In the genomic region with DNA sequence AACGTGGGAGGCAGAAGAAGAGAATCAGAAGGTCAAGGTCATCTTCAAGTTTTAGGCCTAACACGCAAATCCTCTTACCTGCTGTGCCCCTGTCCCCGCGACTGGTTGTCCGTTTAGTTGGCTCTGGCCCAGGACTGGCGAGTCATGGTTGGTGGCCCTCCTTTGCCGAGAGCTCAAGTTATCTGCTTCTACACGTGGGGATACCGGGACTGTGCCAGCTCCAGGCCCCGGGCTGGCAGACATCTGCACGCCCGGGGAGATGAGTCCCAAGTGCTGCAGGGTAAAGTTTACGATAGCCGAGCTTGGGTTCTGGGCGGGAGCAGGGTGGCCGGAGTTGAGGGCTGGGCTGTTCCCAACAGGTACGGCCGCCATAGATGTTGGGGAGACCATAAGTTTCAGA, we compare ENCODE assay signal across 31 mouse cellular contexts. TPM values are rescaled to one million over a fixed set of nuclear protein-coding genes. Genes with fewer than 3 reads are reported as not detected.
A peak's percentile ranks its signal among the peaks of the same experiment; 100 is the strongest.
DNase-seq lines count a peak whose midpoint lies in the region; ATAC-seq and TF ChIP-seq lines count a peak whose summit lies in the region.
"Had no signal": no experiment of that assay in that cellular context is flagged by ENCODE, and none has a peak within 500 bp of the region (broad histone marks: within the 10 kb centered on the region; RNA-seq: fewer than 3 reads in every experiment).

No protein-coding gene starts in this region.

- H3K27ac ChIP-seq in heart, embryonic 15.5 days = no peak overlapping the region
- H3K27ac ChIP-seq in heart, embryonic 10.5 days = no peak overlapping the region
- no peak overlapping the region for H3K27ac ChIP-seq in bone marrow, adult 2 months (ENCODE audit: control insufficient read depth, insufficient read depth, low read depth, low read length, poor library complexity)
- H3K27ac ChIP-seq: embryonic facial prominence, embryonic 12.5 days; forebrain, embryonic 12.5 days; heart, embryonic 13.5 days; hindbrain, embryonic 12.5 days; hindbrain, postnatal 0 days; liver, embryonic 12.5 days; neural tube, embryonic 15.5 days had no signal

- H3K4me1 ChIP-seq in heart, embryonic 15.5 days (replicated peaks) = peaks cover 3% of the 10 kb centered on the region; the same call in 1 of the 2 replicates
- 0 out of 2 replicates have a peak, but pooled peaks cover 4% of the 10 kb centered on the region for H3K4me1 ChIP-seq in heart, embryonic 10.5 days
- no peaks in the 10 kb centered on the region for H3K4me1 ChIP-seq in bone marrow, adult 2 months (ENCODE audit: control insufficient read depth, insufficient read depth, low read length)
- H3K4me1 ChIP-seq: embryonic facial prominence, embryonic 12.5 days; forebrain, embryonic 12.5 days; hindbrain, embryonic 12.5 days; neural tube, embryonic 15.5 days had no signal

- H3K9ac ChIP-seq in heart, embryonic 15.5 days = no peak overlapping the region
- H3K9ac ChIP-seq: embryonic facial prominence, embryonic 12.5 days; forebrain, embryonic 12.5 days; forebrain, postnatal 0 days; heart, embryonic 13.5 days; hindbrain, embryonic 12.5 days; liver, embryonic 12.5 days; neural tube, embryonic 15.5 days had no signal

- H3K9me3 ChIP-seq in heart, embryonic 15.5 days (replicated peaks) = no peaks in the 10 kb centered on the region
- H3K9me3 ChIP-seq in heart, embryonic 10.5 days = no peaks in the 10 kb centered on the region
- H3K9me3 ChIP-seq: embryonic facial prominence, embryonic 12.5 days; forebrain, embryonic 12.5 days; heart, embryonic 13.5 days; hindbrain, embryonic 12.5 days; liver, embryonic 12.5 days; neural tube, embryonic 15.5 days had no signal

- 0 out of 2 replicates have a peak, but pooled peaks have one; percentile 16 for ATAC-seq in heart, embryonic 15.5 days (replicated peaks; ENCODE audit: insufficient number of reproducible peaks, insufficient read depth, low FRiP score, low read depth)
- peak; percentile 32; the same call in 1 of the 2 replicates for ATAC-seq in erythroblast, adult 5-6 weeks (replicated peaks; ENCODE audit: low FRiP score, poor library complexity, severe bottlenecking)
- ATAC-seq in megakaryocyte-erythroid progenitor cell, adult 5-6 weeks (replicated peaks; ENCODE audit: low FRiP score, low TSS enrichment, poor library complexity, severe bottlenecking) = peak; percentile 69
- ATAC-seq: activated CD4-positive, CD25-positive, alpha-beta regulatory T cell, adult 4 months; forebrain, postnatal 0 days; hindbrain, postnatal 0 days; intestine, embryonic 16.5 days; liver, embryonic 12.5 days; lung, postnatal 0 days had no signal

- TF ChIP-seq CTCF in bone marrow, adult 2 months (IDR thresholded peaks at IDR 0.05; ENCODE audit: control insufficient read depth, insufficient read depth, low read length) = no peak

- peaks cover 57% of the 10 kb centered on the region for H3K36me3 ChIP-seq in heart, embryonic 15.5 days
- peaks cover 81% of the 10 kb centered on the region for H3K36me3 ChIP-seq in heart, embryonic 10.5 days
- H3K36me3 ChIP-seq: neural tube, embryonic 15.5 days had no signal

- 85% methylated on average over 18 of the region's 18 CpGs for WGBS in heart, embryonic 15.5 days
- 95% methylated on average over 18 of the region's 18 CpGs for WGBS in heart, embryonic 10.5 days
- 70% methylated on average over 18 of the region's 18 CpGs for WGBS in bone marrow, adult 2 months

- no peak overlapping the region for H3K4me2 ChIP-seq in heart, embryonic 15.5 days
- H3K4me2 ChIP-seq: embryonic facial prominence, embryonic 12.5 days; forebrain, embryonic 12.5 days; heart, embryonic 13.5 days; hindbrain, embryonic 12.5 days; liver, embryonic 12.5 days; neural tube, embryonic 15.5 days had no signal

- TF ChIP-seq POLR2A in bone marrow, adult 2 months (IDR thresholded peaks at IDR 0.05; ENCODE audit: borderline replicate concordance, control insufficient read depth, low read depth, low read length) = peak; percentile 25; the same call in 1 of the 2 replicates

- no peak overlapping the region for H3K4me3 ChIP-seq in heart, embryonic 15.5 days
- H3K4me3 ChIP-seq in heart, embryonic 10.5 days = no peak overlapping the region
- H3K4me3 ChIP-seq in bone marrow, adult 2 months (replicated peaks; ENCODE audit: control insufficient read depth, low read depth, low read length) = no peak overlapping the region
- H3K4me3 ChIP-seq: embryonic facial prominence, embryonic 12.5 days; forebrain, embryonic 12.5 days; heart, embryonic 13.5 days; hindbrain, embryonic 12.5 days; liver, embryonic 12.5 days; neural tube, embryonic 15.5 days had no signal

- DNase-seq in heart, embryonic 10.5 days (ENCODE audit: low spot score) = no peak
- DNase-seq in MN1 (ENCODE audit: low spot score) = no peak
- DNase-seq: adrenal gland, adult 2 months; B cell, adult 2 months; cerebellum, adult 11 months; cerebellum, adult 9-10 months; embryo, embryonic 11 days; forebrain, postnatal 0 days; kidney, adult 9 months; kidney, postnatal 10 days; layer of hippocampus, postnatal 36 days; left cerebral cortex, postnatal 4 days; lung, adult 18-20 months; lung, postnatal 4 days; midbrain, embryonic 14.5 days; spleen, adult 18-20 months had no signal

- H3K27me3 ChIP-seq in heart, embryonic 15.5 days = no peaks in the 10 kb centered on the region
- H3K27me3 ChIP-seq in heart, embryonic 10.5 days (ENCODE audit: insufficient read depth, poor library complexity, severe bottlenecking) = no peaks in the 10 kb centered on the region
- H3K27me3 ChIP-seq: embryonic facial prominence, embryonic 12.5 days; forebrain, embryonic 12.5 days; heart, embryonic 13.5 days; hindbrain, embryonic 12.5 days; liver, embryonic 12.5 days; neural tube, embryonic 15.5 days had no signal

RNA-seq across cellular contexts. Expression of gene E2f8, which starts 13.8 kb away (rescaled TPM):
- polyA plus RNA-seq in heart, embryonic 15.5 days (2015; fragmentation: Nextera tagmentation; extraction: Ambion mirVana) = 15.6 and 18.9 TPM in 2 replicates
- 21.9 and 25.4 TPM in 2 replicates for polyA plus RNA-seq in heart, embryonic 10.5 days (2016; fragmentation: Nextera tagmentation; extraction: Ambion mirVana)
- 36.3 and 38.6 TPM in 2 replicates for polyA plus RNA-seq in bone marrow, adult 2 months (2011; ENCODE audit: insufficient read depth, insufficient read length, low replicate concordance, missing spikeins)
- total RNA-seq in erythroblast, adult 5-6 weeks (2015; ENCODE audit: low replicate concordance) = 71.3 and 75.9 TPM in 2 replicates
- total RNA-seq in erythroblast, adult 5-6 weeks (2017; ENCODE audit: low replicate concordance) = 68.2 and 121 TPM in 2 replicates
- 109 and 163 TPM in 2 replicates for total RNA-seq in megakaryocyte-erythroid progenitor cell, adult 5-6 weeks (2014; fragmentation: Nextera tagmentation)
- 35.9 and 44.5 TPM in 2 replicates for total RNA-seq in megakaryocyte-erythroid progenitor cell, adult 5-6 weeks (2017)

RNA-seq across cellular contexts. Expression of gene Csrp3, which starts 19.7 kb away (rescaled TPM):
- polyA plus RNA-seq in heart, embryonic 15.5 days (2015; fragmentation: Nextera tagmentation; extraction: Ambion mirVana) = 1,541 and 1,964 TPM in 2 replicates
- 905 and 1,263 TPM in 2 replicates for polyA plus RNA-seq in heart, embryonic 10.5 days (2016; fragmentation: Nextera tagmentation; extraction: Ambion mirVana)
- polyA plus RNA-seq in bone marrow, adult 2 months (2011; ENCODE audit: insufficient read depth, insufficient read length, low replicate concordance, missing spikeins) = 3.0 and 5.3 TPM in 2 replicates
- total RNA-seq in erythroblast, adult 5-6 weeks (2015; ENCODE audit: low replicate concordance) = 6.7 and 11.0 TPM in 2 replicates
- 3.0 TPM in 1 of 2 replicates, not detected in the other for total RNA-seq in erythroblast, adult 5-6 weeks (2017; ENCODE audit: low replicate concordance)
- 3.9 and 16.2 TPM in 2 replicates for total RNA-seq in megakaryocyte-erythroid progenitor cell, adult 5-6 weeks (2014; fragmentation: Nextera tagmentation)
- total RNA-seq in megakaryocyte-erythroid progenitor cell, adult 5-6 weeks (2017) = 33.1 and 36.2 TPM in 2 replicates
- total RNA-seq: adrenal gland, adult 2 months; forebrain, postnatal 0 days; hindbrain, postnatal 0 days; layer of hippocampus, postnatal 36 days; left cerebral cortex, postnatal 4 days had no signal
- polyA plus RNA-seq: activated CD4-positive, CD25-positive, alpha-beta regulatory T cell, adult 4 months; adrenal gland, adult 2 months; forebrain, postnatal 0 days; hindbrain, postnatal 0 days; large intestine, adult 2 months had no signal

RNA-seq across cellular contexts. Expression of gene Nav2, which starts 40.9 kb away (rescaled TPM):
- 30.7 and 40.0 TPM in 2 replicates for polyA plus RNA-seq in heart, embryonic 15.5 days (2015; fragmentation: Nextera tagmentation; extraction: Ambion mirVana)
- 23.3 and 27.7 TPM in 2 replicates for polyA plus RNA-seq in heart, embryonic 10.5 days (2016; fragmentation: Nextera tagmentation; extraction: Ambion mirVana)
- polyA plus RNA-seq in bone marrow, adult 2 months (2011; ENCODE audit: insufficient read depth, insufficient read length, low replicate concordance, missing spikeins) = 6.9 and 8.5 TPM in 2 replicates
- total RNA-seq in erythroblast, adult 5-6 weeks (2015; ENCODE audit: low replicate concordance) = 1.9 and 5.6 TPM in 2 replicates
- 3.9 and 4.6 TPM in 2 replicates for total RNA-seq in erythroblast, adult 5-6 weeks (2017; ENCODE audit: low replicate concordance)
- total RNA-seq in megakaryocyte-erythroid progenitor cell, adult 5-6 weeks (2014; fragmentation: Nextera tagmentation) = 1.4 and 2.6 TPM in 2 replicates
- total RNA-seq in megakaryocyte-erythroid progenitor cell, adult 5-6 weeks (2017) = 1.4 and 1.5 TPM in 2 replicates

Comparison
In these comparisons a context has a peak if more than half of its experiments do, and no peak if none do; other contexts are left out.
1. ATAC-seq: peak in every context shown above with its lines; median percentile 69 in megakaryocyte-erythroid progenitor cell, adult 5-6 weeks; 32 in erythroblast, adult 5-6 weeks; 16 in heart, embryonic 15.5 days.
2. RNA of gene Csrp3, which starts 19.7 kb away (polyA plus RNA-seq): 1,541 to 1,964 TPM in heart, embryonic 15.5 days and 905 to 1,263 TPM in heart, embryonic 10.5 days; 3.0 to 5.3 TPM in bone marrow, adult 2 months; every median in the first group is over 100 times any median in the second.